Mouse (Mus musculus) CD4-positive helper T cell, adult 2 months (primary cell): ENCODE measurements around the gene Hoxc5.

Experiments
- DNase-seq: peaks from one replicate; pipeline ENCODE4 v3.0.0-alpha.2; 2012; ENCODE audit warnings: low read depth, missing footprints, low spot score

Gene Hoxc5

DNA sequence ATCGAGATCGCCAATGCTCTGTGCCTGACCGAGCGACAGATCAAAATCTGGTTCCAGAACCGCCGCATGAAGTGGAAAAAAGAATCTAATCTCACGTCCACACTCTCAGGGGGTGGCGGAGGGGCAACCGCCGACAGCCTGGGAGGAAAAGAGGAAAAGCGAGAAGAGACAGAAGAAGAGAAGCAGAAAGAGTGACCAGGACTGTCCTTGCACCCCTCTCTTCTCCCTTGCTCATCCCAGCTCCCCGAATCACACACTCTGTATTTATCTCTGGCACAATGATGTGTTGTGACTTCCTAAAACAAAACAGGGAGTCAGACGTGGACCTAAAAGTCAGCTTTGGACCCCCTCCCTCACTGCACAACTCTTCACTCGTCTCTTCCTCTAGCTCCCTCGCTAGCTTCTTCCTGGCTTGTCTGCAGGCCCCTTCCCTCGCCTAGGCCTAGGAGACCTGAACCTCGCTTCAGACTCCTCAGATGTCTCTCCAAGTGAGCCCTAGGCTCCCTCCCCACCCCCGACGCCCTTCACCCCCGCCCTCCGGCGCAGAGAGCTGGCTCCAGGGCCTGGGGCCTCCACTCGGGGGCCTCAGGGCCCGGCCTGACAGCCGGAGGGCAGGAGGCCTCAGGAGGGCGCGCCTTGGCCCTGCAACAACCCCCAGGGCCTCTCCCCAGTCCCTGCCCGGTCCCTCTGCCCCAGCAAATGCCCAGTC, 43.8 kb downstream of the Hoxc5 start:
- no peak for DNase-seq

- no peak for DNase-seq
These were observed 44.8 kb downstream of the Hoxc5 start for GRCm38 (mm10) chr15:103011928-103012486.

GRCm38 (mm10) chr15:103013238-103013984, 46.2 kb downstream of the Hoxc5 start:
- peak; percentile 40 for DNase-seq

GRCm38 (mm10) chr15:103014166-103015008, 47.1 kb downstream of the Hoxc5 start:
- DNase-seq = no peak

- DNase-seq = no peak
These were observed 47.8 kb downstream of the Hoxc5 start for GRCm38 (mm10) chr15:103015009-103015399.

DNA sequence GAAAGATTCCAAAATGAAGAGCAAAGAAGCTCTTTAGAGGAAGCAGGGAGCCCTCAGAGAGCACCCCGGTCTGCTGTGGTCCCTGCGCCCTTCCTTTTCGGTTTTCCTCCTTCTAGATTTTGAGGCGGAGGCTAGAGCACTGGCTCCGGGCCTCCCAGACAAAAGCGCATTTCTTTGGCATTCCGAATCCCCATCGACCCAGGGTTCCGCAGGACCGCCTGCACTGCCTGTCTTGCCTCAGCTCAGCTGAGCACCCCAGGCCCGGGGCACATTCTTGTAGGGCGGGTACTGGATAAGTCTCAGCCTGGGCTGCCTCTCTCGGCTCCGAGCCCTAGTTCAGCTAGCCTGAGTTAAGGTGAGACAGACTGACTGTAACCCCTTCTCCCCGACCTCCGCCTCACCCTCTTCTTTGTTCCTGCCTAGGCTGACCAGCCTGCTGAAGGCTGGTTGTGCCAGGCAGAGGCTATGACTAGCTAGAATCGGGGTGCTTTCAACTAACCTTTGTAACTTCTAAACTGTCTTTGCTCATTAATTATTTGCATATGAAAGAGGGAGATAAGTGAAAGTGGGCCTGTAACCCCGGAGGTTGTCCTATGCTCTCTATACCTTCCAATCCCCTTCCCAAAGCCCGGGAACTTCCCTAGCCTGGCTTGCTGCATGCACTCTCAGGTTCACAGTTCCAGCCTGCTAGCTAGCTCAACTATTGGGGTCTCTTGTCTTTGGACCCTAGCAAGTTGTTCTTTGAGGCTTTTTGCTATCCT, 48.3 kb downstream of the Hoxc5 start:
- DNase-seq = no peak

DNA sequence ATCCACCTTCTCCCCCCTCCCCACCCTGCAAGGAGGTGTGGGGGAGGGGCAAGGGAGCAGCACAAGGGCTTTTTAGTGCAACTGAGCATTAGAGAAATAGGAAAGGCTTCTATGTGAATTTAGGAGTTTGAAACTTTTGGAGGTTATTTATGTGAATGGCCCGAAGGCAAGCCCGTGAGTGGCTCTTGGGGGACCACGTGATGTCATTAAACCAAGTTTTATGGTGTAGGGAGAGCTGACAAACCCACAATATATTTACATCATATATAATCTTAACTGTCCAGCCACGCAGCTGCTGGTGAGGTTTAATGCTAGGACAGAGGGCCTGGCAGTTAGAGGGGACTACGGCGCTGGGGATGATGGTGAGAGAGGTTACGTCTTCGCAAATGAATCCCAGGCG, 51.4 kb downstream of the Hoxc5 start, which contains the start of gene Hoxc4:
Hoxc4 (plus strand) TSS at position 299 of the 400 bp plus-strand sequence.
- DNase-seq = no peak

- no peak for DNase-seq
These were observed 53.7 kb downstream of the Hoxc5 start for GRCm38 (mm10) chr15:103020899-103021418.

GRCm38 (mm10) chr15:103021544-103021943, 54.3 kb downstream of the Hoxc5 start:
- DNase-seq = no peak

DNA sequence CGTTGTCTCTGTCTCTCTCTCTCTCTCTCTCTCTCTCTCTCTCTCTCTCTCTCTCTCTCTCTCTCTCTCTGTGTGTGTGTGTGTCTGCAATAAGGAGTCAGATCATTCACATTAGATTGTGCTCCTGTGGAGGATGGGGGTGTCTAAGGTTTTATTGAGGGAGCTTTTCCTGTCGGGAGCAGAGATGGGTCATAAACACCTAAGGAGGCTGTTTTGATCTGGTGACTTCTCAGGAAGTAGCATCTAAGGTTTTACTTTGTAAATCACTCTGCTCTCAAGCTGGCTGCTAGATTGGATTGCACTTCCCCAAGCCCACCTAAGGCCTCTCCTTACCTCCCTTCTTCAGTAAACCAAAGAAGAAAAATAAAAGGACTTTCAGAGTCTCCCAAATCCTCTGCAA, 56.9 kb downstream of the Hoxc5 start:
- DNase-seq = no peak

DNA sequence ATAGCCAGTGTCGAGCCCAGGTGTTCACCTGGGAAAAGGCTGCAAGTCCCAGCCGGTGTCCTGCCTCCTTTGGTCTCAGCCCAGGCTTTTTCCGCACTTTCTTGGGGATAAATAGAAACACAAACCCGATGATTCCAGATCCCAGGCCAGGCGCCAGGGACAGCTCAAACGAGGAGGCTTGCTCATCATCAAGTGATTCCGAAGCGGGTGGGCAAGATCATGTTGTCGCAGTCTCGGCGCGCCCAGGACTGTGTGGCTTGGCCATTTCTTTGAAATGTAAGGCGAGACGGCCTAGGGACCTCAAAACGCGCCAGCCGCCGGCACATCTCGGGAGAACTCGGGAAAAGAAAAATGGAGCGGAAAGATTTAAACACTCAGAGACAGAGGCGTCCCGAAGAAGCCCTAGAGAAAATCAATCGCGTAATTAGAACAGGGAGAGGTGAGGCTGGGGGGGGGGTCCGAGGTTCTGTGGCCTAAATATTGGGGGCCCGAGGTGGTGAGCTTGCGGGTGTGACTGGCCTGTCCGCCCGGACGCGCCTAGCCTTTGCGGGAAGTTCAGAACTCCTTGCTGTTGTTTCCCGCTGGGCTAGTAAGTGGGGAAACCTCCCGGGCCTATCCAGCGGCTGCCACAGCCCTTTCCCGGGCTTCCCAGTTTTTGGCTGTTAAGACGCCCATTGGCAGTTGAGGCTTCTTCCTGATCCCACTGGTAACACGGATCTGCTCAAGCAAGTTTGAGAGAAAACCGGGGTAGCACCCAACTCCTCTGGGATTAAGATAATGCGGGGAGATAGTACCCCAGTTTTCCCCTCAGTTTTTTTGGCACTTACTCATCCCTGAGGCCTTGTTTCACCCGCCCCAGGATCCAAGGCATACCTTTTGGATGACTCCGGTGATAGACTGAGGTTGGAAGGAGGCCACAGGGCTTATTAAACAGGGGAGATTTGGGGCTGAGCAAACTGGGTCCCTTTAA, 60.3 kb downstream of the Hoxc5 start:
- no peak for DNase-seq

GRCm38 (mm10) chr15:103028916-103029512, 61.8 kb downstream of the Hoxc5 start:
- no peak for DNase-seq

GRCm38 (mm10) chr15:103030142-103030541, 62.9 kb downstream of the Hoxc5 start:
- no peak for DNase-seq

GRCm38 (mm10) chr15:103032167-103032566, 64.9 kb downstream of the Hoxc5 start:
- no peak for DNase-seq

DNA sequence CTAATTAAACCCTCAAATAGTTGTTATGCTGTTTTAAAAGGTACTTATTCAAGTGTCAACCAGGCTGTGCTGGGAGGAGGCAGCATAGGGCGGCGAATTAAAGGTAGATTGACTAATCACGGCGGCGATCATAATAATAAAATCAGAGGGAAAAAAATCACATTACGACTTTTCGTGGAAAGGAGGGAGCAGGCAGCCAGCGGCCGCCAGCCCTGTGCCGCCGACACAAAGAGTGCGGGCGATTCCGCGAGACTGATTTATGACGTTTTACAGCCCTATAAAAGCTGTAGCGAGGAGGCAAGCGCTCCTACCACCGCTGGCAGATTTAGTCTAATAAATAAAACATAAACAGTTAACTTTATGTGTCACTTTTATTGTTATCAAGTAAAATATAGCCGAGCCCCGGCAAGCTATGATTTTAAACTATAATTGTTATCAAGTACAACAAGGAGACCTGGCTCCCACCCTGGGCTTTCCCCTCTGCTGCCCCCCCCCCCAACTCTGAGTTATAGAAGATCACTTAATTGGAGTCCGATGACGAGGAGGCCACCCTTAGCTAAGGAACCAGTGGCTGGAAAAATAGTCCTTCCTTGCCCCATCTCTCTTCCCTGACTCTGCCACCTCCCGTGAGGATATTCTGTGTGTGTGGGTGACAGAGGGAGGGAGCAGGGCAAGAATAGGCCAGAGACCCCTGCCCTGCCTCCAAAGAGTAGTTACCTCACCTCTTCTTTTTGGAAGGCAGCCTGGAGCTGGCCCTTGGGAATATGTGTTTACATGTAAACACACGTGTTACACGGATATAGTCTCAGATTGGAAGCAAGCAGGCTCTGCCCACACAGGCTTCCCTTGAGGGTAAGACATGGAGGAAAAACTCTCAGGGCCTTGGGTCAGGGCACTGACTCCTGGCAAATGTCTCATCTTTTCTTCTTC, 65.7 kb downstream of the Hoxc5 start:
- no peak for DNase-seq

DNA sequence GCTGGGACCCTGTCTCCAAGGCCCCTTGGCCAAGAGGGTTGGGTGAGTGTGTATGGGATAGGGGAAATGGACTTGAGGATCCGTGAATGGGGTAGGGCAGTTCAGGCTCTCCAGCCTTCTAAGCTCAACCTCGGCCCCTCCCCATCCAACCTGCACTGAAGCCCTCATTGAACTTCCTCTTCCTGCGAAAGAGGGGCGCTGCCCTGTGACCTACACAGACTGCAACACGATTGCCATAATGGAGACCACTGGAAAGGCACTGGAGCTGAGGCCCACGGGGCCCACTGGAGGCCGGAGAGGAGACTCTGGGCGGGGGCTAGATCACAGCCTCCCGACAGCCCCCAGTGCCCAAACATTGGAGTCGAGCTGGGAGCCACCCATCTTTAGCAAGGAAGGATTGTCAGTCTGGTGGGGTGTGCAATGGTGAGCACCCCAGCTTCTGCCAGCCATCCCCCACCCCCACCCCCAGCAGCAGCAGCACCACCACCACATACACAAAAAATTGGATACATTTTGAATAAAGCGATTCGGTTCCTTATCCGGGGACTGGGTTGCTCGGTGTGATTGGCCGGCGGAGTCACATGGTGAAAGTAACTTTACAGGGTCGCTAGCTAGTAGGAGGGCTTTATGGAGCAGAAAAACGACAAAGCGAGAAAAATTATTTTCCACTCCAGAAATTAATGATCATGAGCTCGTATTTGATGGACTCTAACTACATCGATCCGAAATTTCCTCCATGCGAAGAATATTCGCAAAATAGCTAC, 67.0 kb downstream of the Hoxc5 start:
- no peak for DNase-seq

DNA sequence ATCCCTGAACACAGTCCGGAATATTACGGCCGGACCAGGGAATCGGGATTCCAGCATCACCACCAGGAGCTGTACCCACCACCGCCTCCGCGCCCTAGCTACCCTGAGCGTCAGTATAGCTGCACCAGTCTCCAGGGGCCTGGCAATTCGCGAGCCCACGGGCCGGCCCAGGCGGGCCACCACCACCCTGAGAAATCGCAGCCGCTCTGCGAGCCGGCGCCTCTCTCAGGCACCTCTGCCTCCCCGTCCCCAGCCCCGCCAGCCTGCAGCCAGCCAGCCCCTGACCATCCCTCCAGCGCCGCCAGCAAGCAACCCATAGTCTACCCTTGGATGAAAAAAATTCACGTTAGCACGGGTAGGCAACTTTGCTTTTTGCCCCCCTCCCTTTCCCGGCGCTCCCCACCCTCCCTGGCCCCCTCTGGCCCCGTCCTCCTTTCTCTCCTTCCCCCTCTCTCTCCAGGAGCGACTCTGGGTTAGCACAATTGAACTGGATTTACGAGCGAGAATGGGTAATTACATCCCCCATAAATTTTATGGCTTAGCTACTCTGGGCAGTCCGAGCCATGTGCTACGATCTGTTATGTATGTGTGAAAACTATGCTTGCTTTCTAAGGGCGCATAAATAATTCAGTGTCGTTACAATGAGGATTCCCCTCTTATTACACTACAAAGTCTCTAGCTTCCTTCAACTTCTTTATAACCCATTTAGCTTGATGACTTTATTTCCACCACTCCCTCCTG, 67.7 kb downstream of the Hoxc5 start:
- DNase-seq = no peak
